Mouse (Mus musculus) midbrain, embryonic 15.5 days (tissue): ENCODE data around the gene Gm20896. TPM values are rescaled to one million over a fixed set of nuclear protein-coding genes. Genes with fewer than 3 reads are reported as not detected.
"Not testable (repeated sequence)": the region's sequence is repeated elsewhere in the genome, so short reads cannot be mapped to it uniquely, and the experiment has no call there.

Source experiments
- ATAC-seq: fragments of 200-750 bp; cut with Nextera tagmentation; replicated peaks from 2 replicates; pipeline ENCODE4 v1.8.0; 2017; ENCODE audit warnings: moderate TSS enrichment
- H3K27ac ChIP-seq: fragments of 300-500 bp; sonication (generic); 2 replicates; pipeline ENCODE4 v1.5.1; 2015; ENCODE audit warnings: mild to moderate bottlenecking, inconsistent platforms
- H3K27me3 ChIP-seq: fragments of 300-500 bp; sonication (generic); replicated peaks from 2 replicates; pipeline ENCODE4 v1.6.1; 2015; ENCODE audit warnings: inconsistent platforms
- H3K36me3 ChIP-seq: fragments of 300-500 bp; sonication (generic); replicated peaks from 2 replicates; pipeline ENCODE4 v1.6.1; 2015; ENCODE audit warnings: inconsistent platforms
- H3K4me1 ChIP-seq: fragments of 300-500 bp; sonication (generic); 2 replicates; pipeline ENCODE4 v1.6.1; 2015; ENCODE audit warnings: inconsistent platforms
- H3K4me2 ChIP-seq: fragments of 300-500 bp; sonication (generic); 2 replicates; pipeline ENCODE4 v1.6.1; 2015; ENCODE audit warnings: inconsistent platforms, mild to moderate bottlenecking, moderate library complexity
- H3K4me3 ChIP-seq: fragments of 300-500 bp; sonication (generic); 2 replicates; pipeline ENCODE4 v1.5.1; 2015; ENCODE audit warnings: mild to moderate bottlenecking, inconsistent platforms
- H3K9ac ChIP-seq: fragments of 300-500 bp; sonication (generic); 2 replicates; pipeline ENCODE4 v1.6.1; 2015; ENCODE audit warnings: mild to moderate bottlenecking, inconsistent platforms
- H3K9me3 ChIP-seq: fragments of 300-500 bp; sonication (generic); 2 replicates; pipeline ENCODE4 v1.6.1; 2016; ENCODE audit warnings: inconsistent platforms
- WGBS: fragments of 180-500 bp; shearing (Covaris S2); methylation state at CpG from one replicate; pipeline ENCODE4 v1.1.7; 2015; ENCODE audit warnings: mixed read lengths; 5-methylcytosine and 5-hydroxymethylcytosine counted together
- polyA plus RNA-seq: library from polyadenylated mRNA; unstranded; fragments of >200 nt; fragmentation: Nextera tagmentation; extraction: Ambion mirVana; gene quantifications from 2 replicates; pipeline ENCODE4 v1.2.1, GENCODE M21; 2015

Gm20896 gene
- polyA plus RNA-seq: not detected in 2 replicates

DNA sequence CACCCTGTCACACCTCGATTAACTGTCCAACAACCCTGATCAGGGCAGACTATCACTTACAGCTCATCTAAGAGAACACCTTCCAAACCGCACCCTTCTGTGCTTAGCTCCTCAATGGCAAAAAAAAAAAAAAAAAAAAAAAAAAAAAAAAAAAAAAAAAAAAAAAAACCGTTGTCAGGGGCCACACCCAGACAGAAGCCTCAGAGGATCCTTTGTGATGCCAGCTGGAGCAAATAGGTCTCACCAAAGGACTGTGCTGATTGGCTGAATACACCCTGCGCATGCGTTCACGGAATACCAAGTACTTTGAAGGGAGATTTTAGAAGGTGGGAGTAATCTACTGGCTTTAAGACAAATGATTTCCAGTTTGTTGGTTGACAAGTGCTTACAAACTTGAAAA, at the start of gene Gm20896:
Gene Gm20896 (minus strand): TSS at position 101 of the 400 bp plus-strand sequence.
- not testable (repeated sequence) for H3K4me2 ChIP-seq, H3K36me3 ChIP-seq, H3K4me3 ChIP-seq, H3K27ac ChIP-seq, H3K4me1 ChIP-seq, H3K9ac ChIP-seq, ATAC-seq, H3K27me3 ChIP-seq, H3K9me3 ChIP-seq
- WGBS: 72% methylated on average over 2 of the region's 6 CpGs
